Mouse (Mus musculus) ZHBTc4 (cell line): Measurements from ENCODE around the gene Copz1.

ENCODE experiments used
- DNase-seq: peaks from one replicate; pipeline ENCODE4 v3.0.0-alpha.2; 2011; ENCODE audit warnings: low read depth, low spot score

The Copz1 gene

DNA sequence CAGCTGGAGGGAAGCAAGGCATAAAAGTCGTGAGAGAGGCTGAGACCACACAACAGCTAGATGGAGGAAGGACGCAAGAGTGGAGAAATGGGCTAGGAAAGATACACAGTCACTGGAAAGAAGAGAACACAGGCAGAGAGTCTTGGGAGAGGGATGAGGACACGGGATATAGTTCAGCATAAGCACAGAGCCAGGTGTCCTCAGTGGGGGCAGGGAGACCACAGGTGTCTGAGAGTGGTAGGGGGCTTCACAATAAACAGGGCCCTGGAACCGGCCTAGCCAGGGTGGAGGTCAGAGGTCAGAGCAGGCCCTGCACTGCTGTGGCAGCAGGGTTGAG, 66.3 kb downstream of the Copz1 start:
- no peak for DNase-seq

- no peak for DNase-seq
These were observed 66.8 kb downstream of the Copz1 start for GRCm38 (mm10) chr15:103339166-103339960.

- DNase-seq = peak; percentile 54
These were observed 67.4 kb downstream of the Copz1 start, which contains the start of gene Zfp385a for GRCm38 (mm10) chr15:103339961-103340337. Gene Zfp385a (minus strand): TSS chr15:103340093.

DNA sequence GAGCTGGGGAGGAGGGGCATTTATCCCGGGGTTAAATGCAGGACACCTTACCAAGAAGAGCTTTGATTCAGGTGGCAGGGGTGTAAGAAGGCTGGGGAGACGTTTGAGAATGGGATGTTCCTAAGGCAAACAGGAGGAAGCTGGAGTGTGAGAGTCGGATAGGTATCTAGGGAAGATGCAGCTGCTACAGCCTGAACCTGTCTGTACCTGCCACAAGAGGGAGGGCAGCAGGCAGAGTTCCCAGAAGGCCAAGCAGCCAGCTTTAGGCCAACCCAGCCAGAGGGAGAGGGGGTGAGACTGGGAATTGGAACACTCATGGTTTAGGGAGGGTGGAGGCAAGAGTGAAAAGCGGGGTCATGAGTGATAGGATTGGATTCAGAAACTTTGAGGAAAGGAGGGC, 68.3 kb downstream of the Copz1 start:
- peak; percentile 65 for DNase-seq

DNA sequence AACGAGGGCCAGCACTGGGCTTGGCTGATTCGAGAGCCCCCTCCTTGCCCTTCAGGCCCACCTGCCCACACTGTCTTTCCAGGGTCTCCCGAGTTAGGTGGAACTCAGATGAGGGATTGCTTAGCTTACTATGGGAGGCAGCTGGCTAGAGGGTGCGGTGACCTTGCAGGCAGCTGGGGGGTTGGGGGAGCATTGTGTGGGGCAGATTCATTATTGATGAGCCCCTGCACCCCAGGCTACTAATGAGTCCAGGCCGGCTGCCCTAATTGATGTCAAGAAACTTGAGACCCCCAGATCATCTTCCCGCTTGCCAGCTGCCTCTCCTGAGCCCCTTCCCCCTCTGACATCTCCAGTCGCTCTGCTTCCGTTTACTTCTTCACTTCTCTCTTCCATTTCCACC, 69.0 kb downstream of the Copz1 start:
- no peak for DNase-seq

DNA sequence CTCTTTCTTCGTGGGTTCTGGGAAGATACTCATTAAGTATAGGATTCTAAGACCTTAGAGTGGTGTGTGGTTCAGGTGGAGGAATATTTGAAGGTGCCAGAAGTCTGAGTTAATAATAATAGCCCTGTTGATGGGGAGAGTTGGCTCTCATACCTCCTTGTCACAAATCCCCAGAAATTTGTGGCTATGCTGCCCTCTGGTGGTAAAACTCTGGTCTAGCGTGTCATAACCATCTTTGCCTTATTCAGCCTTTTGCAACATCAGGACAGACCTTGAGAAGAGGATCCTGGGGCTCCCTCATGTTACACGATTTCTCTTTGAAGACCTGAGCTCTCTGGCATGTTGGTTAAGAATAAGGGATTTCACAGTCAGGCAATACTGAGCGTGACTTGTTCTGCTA, 69.9 kb downstream of the Copz1 start:
- peak; percentile 82 for DNase-seq

GRCm38 (mm10) chr15:103343008-103343407, 70.5 kb downstream of the Copz1 start:
- DNase-seq = no peak

- no peak for DNase-seq
These were observed 71.0 kb downstream of the Copz1 start for GRCm38 (mm10) chr15:103343556-103343955.

- no peak for DNase-seq
These were observed 73.3 kb downstream of the Copz1 start for GRCm38 (mm10) chr15:103345789-103346188.

DNA sequence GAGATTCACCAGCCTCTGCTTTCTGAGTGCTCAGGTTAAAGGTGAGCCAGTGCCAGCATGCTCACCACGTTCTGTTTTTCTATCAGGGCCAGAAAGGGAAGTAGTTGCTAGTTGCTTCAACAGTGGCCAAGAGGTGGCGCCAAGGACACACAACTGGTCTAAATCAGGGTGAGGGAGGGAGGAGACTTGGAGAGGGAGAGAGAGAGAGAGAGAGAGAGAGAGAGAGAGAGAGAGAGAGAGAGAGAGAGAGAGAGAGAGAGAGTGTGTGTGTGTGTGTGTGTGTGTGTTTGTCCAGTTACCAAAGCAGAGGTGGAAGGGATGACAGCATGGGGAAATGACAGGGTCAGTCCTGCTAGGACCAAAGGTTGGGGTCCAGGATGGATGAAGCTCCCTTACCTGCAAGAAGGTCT, 74.8 kb downstream of the Copz1 start:
- peak; percentile 79 for DNase-seq
